24 mouse cellular contexts compared by ENCODE assay signal in the genomic region with DNA sequence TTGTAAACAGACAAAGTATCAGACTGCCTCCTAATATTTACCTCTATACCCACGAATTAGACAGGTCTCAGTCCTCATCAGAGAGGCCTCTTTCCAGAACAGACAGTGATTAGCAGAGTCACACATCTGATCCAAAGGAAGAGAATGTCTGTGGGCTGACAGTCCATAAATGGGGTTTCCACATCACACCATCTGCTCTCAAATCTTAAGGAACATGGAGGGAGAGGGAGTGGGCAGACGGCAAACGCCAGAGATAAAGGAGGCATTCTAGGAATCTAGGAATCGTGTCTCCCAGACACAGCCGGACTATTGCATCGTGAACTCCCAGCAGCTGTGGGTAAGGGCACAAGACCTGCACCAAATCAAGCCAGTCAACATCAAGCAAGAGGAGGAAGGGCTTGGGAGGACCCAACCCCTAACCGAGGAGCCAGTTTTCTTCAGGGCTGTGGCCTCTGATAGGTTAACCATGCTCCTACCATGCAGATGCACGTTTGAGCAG.
DNase-seq lines count a peak whose midpoint lies in the region; ATAC-seq and TF ChIP-seq lines count a peak whose summit lies in the region.
"Had no signal": no experiment of that assay in that cellular context is flagged by ENCODE, and none has a peak within 500 bp of the region (broad histone marks: within the 10 kb centered on the region; RNA-seq: fewer than 3 reads in every experiment).

No protein-coding gene starts in this region.

- no peak for TF ChIP-seq POLR2A in lung, adult 2 months (IDR thresholded peaks at IDR 0.05; ENCODE audit: borderline replicate concordance, extremely low read depth, low read depth, low read length)

- H3K9me3 ChIP-seq in lung, postnatal 0 days (ENCODE audit: low read length): no peaks in the 10 kb centered on the region
- H3K9me3 ChIP-seq: embryonic facial prominence, embryonic 10.5 days; forebrain, embryonic 10.5 days; heart, embryonic 13.5 days; hindbrain, embryonic 15.5 days had no signal

- H3K36me3 ChIP-seq in lung, postnatal 0 days (ENCODE audit: insufficient read depth, low read length): no peaks in the 10 kb centered on the region
- H3K36me3 ChIP-seq: embryonic facial prominence, embryonic 10.5 days; forebrain, embryonic 10.5 days; heart, embryonic 13.5 days; hindbrain, embryonic 15.5 days had no signal

- H3K4me1 ChIP-seq in lung, postnatal 0 days (ENCODE audit: insufficient read depth, low read depth, low read length): no peaks in the 10 kb centered on the region
- no peaks in the 10 kb centered on the region for H3K4me1 ChIP-seq in lung, adult 2 months (ENCODE audit: control insufficient read depth, insufficient read depth, low read length)

- H3K27ac ChIP-seq in lung, postnatal 0 days (ENCODE audit: low read length): no peak overlapping the region
- H3K27ac ChIP-seq: embryonic facial prominence, embryonic 10.5 days; forebrain, embryonic 10.5 days; heart, embryonic 13.5 days; hindbrain, embryonic 15.5 days had no signal

- no peaks in the 10 kb centered on the region for H3K27me3 ChIP-seq in lung, postnatal 0 days (replicated peaks; ENCODE audit: insufficient read depth, low read length)
- H3K27me3 ChIP-seq: CH12.LX; hindbrain, embryonic 15.5 days; Patski had no signal

- 26% methylated on average over 8 of the region's 8 CpGs for WGBS in lung, postnatal 0 days
- 38% methylated on average over 8 of the region's 8 CpGs for WGBS in lung, adult 2 months

- TF ChIP-seq EP300 in lung, postnatal 0 days (IDR thresholded peaks at IDR 0.05): no peak

- no peak overlapping the region for H3K4me2 ChIP-seq in lung, postnatal 0 days (replicated peaks; ENCODE audit: low read depth, low read length)
- H3K4me2 ChIP-seq: heart, embryonic 13.5 days; hindbrain, embryonic 15.5 days had no signal

- TF ChIP-seq CTCF in lung, postnatal 0 days (IDR thresholded peaks at IDR 0.05): no peak
- TF ChIP-seq CTCF in lung, adult 2 months (IDR thresholded peaks at IDR 0.05; ENCODE audit: insufficient read depth, low read length): no peak

- intact Hi-C loops in left cerebral cortex, postnatal 10 days (cut with DNase I): no loop called here
- intact Hi-C loops in left cerebral cortex, postnatal 25 days (cut with DNase I): loop anchor here (2.0 kb wide), 1 partner anchor 53 kb away; no protein-coding TSS in a partner anchor

- no peak overlapping the region for H3K9ac ChIP-seq in lung, postnatal 0 days (replicated peaks; ENCODE audit: low read depth)
- H3K9ac ChIP-seq: heart, embryonic 13.5 days; hindbrain, embryonic 15.5 days had no signal

- no peak for ATAC-seq in lung, postnatal 0 days
- ATAC-seq: activated CD4-positive, CD25-positive, alpha-beta regulatory T cell, adult 4 months; forebrain, embryonic 14.5 days; Patski had no signal

- DNase-seq in left cerebral cortex, adult 11 months (ENCODE audit: low spot score): peak; percentile 12
- DNase-seq in left cerebral cortex, postnatal 10 days (ENCODE audit: extremely low spot score in 1 of 2, low spot score in 2 of 2): no peak
- DNase-seq in lung, postnatal 0 days (ENCODE audit: low spot score): peak; percentile 11
- DNase-seq in lung, adult 2 months: no peak
- DNase-seq in left cerebral cortex, postnatal 25 days (ENCODE audit: low spot score in 2 of 2): peak; percentile 16 to 82
- peak; percentile 11 for DNase-seq in right cerebral cortex, postnatal 25 days
- no peak for DNase-seq in kidney, adult 18-20 months
- no peak for DNase-seq in gastrocnemius, adult 18-20 months (ENCODE audit: low spot score)
- DNase-seq: adrenal gland, postnatal 14 days; cerebellum, adult 18-20 months; cerebellum, adult 9-11 months; cerebellum, postnatal 36 days; gastrocnemius, postnatal 36 days; heart, adult 11 months; heart, postnatal 36 days had no signal

- H3K4me3 ChIP-seq in lung, postnatal 0 days (ENCODE audit: low read depth, low read length): no peak overlapping the region
- no peak overlapping the region for H3K4me3 ChIP-seq in lung, adult 2 months (replicated peaks; ENCODE audit: extremely low read depth, low read depth, low read length)
- H3K4me3 ChIP-seq: embryonic facial prominence, embryonic 10.5 days; erythroblast, embryonic 14.5 days; forebrain, embryonic 10.5 days; heart, embryonic 13.5 days; hindbrain, embryonic 15.5 days had no signal

Comparison
In these comparisons a context has a peak if more than half of its experiments do, and no peak if none do; other contexts are left out.
1. DNase-seq: peak in left cerebral cortex, adult 11 months (single experiment), lung, postnatal 0 days (single experiment), left cerebral cortex, postnatal 25 days (2 of 2) and right cerebral cortex, postnatal 25 days (single experiment); none in left cerebral cortex, postnatal 10 days (0 of 2), lung, adult 2 months (single experiment), kidney, adult 18-20 months (single experiment) and gastrocnemius, adult 18-20 months (single experiment).